Mouse (Mus musculus) layer of hippocampus, postnatal 14 days (tissue): ENCODE measurements around the gene Plk4. TPM values are rescaled to one million over a fixed set of nuclear protein-coding genes. Genes with fewer than 3 reads are reported as not detected.
"Not testable (repeated sequence)": the region's sequence is repeated elsewhere in the genome, so short reads cannot be mapped to it uniquely, and the experiment has no call there.

Source experiments
- DNase-seq, 2 experiments: peaks; one replicate each; pipeline ENCODE4 v3.0.0; 2021 to 2022; ENCODE audit warnings: low spot score in 2 of 2, mixed read lengths in 1 of 2
- long read RNA-seq, 2 experiments: library from polyadenylated mRNA; stranded (forward); transcript quantifications; one replicate each; pipeline ENCODE4 v2.0.0; 2021
- total RNA-seq, 2 experiments: library from RNA; stranded (reverse); gene quantifications; 2 replicates each; pipeline ENCODE4 v1.2.3; 2021

Plk4 gene
- 1 to 10 TPM; 3.6 to 4.5 TPM for total RNA-seq
- long read RNA-seq, experiment 1, partial matches to known transcripts = 0 of 4 reads
- long read RNA-seq, experiment 1, other reads (novel, unspliced or antisense) = 0 of 4 reads
- long read RNA-seq, experiment 2, transcript Plk4-201 (16 exons, 3,479 nt) = major isoform, 7 of 9 reads
- long read RNA-seq, experiment 2, partial matches to known transcripts = 0 of 9 reads
- long read RNA-seq, experiment 2, other reads (novel, unspliced or antisense) = 2 of 9 reads

GRCm38 (mm10) chr3:40799530-40800372 lies at the start of gene Plk4:
Gene Plk4 (plus strand): TSS chr3:40800019.
- DNase-seq = peak; percentile 93 to 96

- no peak for DNase-seq
Measured at GRCm38 (mm10) chr3:40760746-40761145, 39.1 kb upstream of the Plk4 start.

GRCm38 (mm10) chr3:40761312-40761711 lies 38.5 kb upstream of the Plk4 start:
- DNase-seq = no peak

- DNase-seq = no peak
Measured at GRCm38 (mm10) chr3:40793783-40794182, 6.0 kb upstream of the Plk4 start.

DNA sequence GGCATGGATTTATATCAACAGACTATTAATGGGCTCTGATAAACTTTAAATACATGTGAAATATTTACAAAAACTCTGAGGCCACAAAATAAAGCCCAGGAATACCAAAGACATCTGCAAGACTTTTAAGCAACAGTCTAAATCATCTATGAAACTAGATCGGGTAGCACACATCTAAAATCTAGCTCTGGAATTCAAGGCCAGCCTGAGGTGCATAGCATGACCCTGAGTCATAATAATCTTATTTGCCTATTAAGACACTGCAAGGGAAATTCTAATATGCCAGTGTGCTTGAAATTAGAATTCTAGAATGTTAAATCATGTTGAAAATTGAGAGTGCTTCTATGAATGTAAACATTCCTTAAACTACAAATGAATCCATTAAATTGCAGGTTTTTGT lies 1.8 kb upstream of the Plk4 start:
- DNase-seq = no peak

GRCm38 (mm10) chr3:40798500-40798899 lies 1.3 kb upstream of the Plk4 start:
- DNase-seq = peak; percentile 9 to 36

- DNase-seq = peak in 1 of 2 experiments; percentile 17
Measured at GRCm38 (mm10) chr3:40800373-40800823, 579 bp downstream of the Plk4 start.

- DNase-seq = no peak
Measured at GRCm38 (mm10) chr3:40806871-40807270, 7.1 kb downstream of the Plk4 start.

- no peak for DNase-seq
Measured at GRCm38 (mm10) chr3:40808686-40809085, 8.9 kb downstream of the Plk4 start.

DNA sequence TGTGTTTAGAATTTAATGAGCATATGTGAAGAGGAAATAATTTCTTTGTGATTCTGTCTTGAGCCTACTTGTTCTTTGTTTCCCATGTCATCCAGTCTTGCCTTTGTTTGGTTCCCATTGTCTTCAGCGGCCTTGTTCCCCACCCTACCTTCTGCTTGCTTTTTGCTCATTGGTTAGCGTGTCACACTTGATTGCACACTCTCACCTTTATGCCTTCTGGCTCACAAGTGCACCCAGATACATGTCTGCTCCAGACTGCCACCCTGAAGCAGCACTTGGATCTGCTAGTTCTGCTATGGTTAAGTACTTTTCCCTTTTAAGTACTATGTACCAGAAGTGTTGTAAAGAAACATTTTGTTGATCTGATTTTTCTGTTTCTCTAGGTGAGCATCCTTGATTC lies 10.1 kb downstream of the Plk4 start:
- no peak for DNase-seq

DNA sequence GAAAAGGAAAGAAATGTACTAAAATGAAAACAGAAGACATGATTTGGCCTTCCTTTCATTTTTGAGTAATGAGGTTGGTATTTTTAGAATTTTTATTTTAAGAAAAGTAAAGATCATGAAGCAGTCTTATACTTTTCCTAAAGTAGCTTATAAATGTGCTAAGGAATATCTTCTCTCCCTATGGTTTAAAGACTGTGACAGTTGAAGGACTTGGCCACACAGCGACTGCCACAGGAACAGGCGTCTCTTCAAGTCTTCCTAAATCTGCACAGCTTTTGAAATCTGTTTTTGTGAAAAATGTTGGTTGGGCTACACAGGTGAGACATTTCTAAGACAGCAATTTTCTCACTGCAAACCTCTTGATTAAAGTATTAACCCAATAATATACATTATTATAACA lies 13.5 kb downstream of the Plk4 start:
- DNase-seq = no peak

DNA sequence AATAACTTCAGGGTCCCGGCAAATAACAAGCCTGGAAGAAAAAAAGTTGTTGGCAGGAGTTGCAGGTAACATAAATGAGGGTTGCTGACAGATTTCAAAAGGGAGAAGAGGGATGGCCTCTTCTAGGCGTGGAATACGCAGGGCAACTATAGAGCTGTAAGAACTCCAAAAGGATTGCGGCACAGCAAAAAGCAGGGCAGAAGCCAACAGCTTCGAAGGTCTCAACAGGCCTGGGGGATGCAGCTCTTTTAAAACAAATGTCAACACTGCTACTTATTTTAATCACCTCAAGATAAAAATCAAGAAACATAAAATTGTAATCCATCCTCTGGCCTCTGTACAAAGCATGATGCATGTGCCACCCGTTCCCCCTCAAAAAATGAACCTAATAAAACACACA lies 45.7 kb downstream of the Plk4 start:
- not testable (repeated sequence) for DNase-seq

- DNase-seq = peak; percentile 94 to 96
Measured at GRCm38 (mm10) chr3:40846473-40846956, 46.7 kb downstream of the Plk4 start, which contains the start of gene Mfsd8. Gene Mfsd8 (minus strand): TSS chr3:40846886.

GRCm38 (mm10) chr3:40846957-40847017 lies 47.0 kb downstream of the Plk4 start, which contains the start of gene Abhd18:
Gene Abhd18 (plus strand): TSS chr3:40846970.
- not testable (repeated sequence) for DNase-seq

GRCm38 (mm10) chr3:40847018-40847417 lies 47.2 kb downstream of the Plk4 start:
- DNase-seq = peak; percentile 48 to 54

GRCm38 (mm10) chr3:40847936-40848335 lies 48.1 kb downstream of the Plk4 start:
- not testable (repeated sequence) for DNase-seq

DNA sequence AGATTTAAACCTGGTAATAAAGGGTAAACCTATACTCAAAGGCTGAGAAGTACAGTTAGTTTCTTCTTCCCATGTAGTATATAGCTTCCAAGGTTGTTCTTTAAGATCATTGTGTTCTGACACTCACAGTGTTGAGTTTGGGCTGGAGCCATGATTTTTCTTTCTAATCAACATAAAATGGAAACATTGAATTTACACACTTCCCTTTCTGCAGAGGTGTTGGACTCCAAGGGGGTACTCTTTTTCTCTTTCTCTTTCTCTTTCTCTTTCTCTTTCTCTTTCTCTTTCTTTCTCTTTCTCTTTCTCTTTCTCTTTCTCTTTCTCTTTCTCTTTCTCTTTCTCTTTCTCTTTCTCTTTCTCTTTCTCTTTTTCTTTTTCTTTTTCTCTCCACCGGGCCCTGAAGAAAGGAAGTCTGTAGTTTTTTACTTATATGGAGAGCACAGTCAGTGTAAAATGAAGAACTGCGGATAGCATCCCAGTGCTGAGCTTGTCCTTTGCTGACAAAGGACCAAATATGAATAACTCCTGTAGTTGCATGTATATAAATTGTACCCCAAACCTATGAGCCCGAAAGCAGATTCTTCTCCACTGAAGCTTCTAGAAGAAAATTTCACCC lies 53.4 kb downstream of the Plk4 start:
- not testable (repeated sequence) for DNase-seq

Other genes with a start within 250 kb of the Plk4 start
- under 1 TPM; 0.17 to 0.35 TPM for gene Slc25a31, start 91.2 kb upstream of the Plk4 start, total RNA-seq
- gene Hspa4l, start 55.5 kb upstream of the Plk4 start, total RNA-seq = 100 to 1,000 TPM; 120 to 124 TPM
- 10 to 100 TPM; 20.0 to 20.1 TPM for gene Mfsd8, start 46.9 kb downstream of the Plk4 start, total RNA-seq
- 10 to 100 TPM in 1 of 2 experiments, 1 to 10 TPM in 1; 8.1 to 15.1 TPM for gene Abhd18, start 47.0 kb downstream of the Plk4 start, total RNA-seq
- gene 1700034I23Rik, start 102.5 kb downstream of the Plk4 start, total RNA-seq = under 1 TPM in 1 of 2 experiments, not detected in 1; 0.24 TPM
- 10 to 100 TPM; 17.8 to 20.0 TPM for gene Larp1b, start 149.8 kb downstream of the Plk4 start, total RNA-seq